Mouse (Mus musculus) left cerebral cortex, adult 18-20 months (tissue): ENCODE measurements around the gene 4921501E09Rik. TPM values are rescaled to one million over a fixed set of nuclear protein-coding genes. Genes with fewer than 3 reads are reported as not detected.
A peak's percentile ranks its signal among the peaks of the same experiment; 100 is the strongest.
"Not testable (repeated sequence)": the region's sequence is repeated elsewhere in the genome, so short reads cannot be mapped to it uniquely, and the experiment has no call there.

Experiments used
- DNase-seq, 2 experiments: peaks; one replicate each; pipeline ENCODE4 v3.0.0; 2021 to 2022; ENCODE audit warnings: low spot score in 2 of 2, mixed read lengths in 1 of 2
- long read RNA-seq, 2 experiments: library from polyadenylated mRNA; stranded (forward); transcript quantifications; one replicate each; pipeline ENCODE4 v2.0.0; 2021
- total RNA-seq, 2 experiments: library from RNA; stranded (reverse); gene quantifications; 2 replicates each; pipeline ENCODE4 v1.2.3; 2021

Gene 4921501E09Rik
- total RNA-seq = not detected
- long read RNA-seq, experiment 1 = 0 reads
- long read RNA-seq, experiment 2 = 0 reads

DNA sequence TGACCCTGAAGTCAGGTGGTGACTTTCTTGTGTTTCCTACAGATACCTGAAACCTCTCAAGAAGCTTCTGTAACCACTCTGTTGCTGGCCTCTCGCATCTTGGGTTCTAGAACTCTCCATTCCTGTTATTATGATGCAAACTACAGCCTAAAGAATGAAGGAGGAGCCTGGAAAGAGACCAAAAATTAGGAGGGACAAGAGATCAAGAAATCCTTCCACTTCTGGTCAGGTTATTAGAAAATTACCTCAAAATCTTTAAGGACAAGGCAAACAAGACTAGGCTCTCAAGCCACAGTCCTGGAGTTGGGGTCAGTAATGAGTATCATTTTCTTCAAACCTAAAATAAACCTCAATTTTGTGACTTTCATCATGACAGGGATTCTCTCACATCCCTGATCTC lies at the start of gene 4921501E09Rik:
Gene 4921501E09Rik, minus strand, starts transcription at position 101 of the 400 bp plus-strand sequence.
- DNase-seq = no peak

GRCm38 (mm10) chr17:33097396-33097795 lies 29.5 kb upstream of the 4921501E09Rik start:
- DNase-seq = no peak

DNA sequence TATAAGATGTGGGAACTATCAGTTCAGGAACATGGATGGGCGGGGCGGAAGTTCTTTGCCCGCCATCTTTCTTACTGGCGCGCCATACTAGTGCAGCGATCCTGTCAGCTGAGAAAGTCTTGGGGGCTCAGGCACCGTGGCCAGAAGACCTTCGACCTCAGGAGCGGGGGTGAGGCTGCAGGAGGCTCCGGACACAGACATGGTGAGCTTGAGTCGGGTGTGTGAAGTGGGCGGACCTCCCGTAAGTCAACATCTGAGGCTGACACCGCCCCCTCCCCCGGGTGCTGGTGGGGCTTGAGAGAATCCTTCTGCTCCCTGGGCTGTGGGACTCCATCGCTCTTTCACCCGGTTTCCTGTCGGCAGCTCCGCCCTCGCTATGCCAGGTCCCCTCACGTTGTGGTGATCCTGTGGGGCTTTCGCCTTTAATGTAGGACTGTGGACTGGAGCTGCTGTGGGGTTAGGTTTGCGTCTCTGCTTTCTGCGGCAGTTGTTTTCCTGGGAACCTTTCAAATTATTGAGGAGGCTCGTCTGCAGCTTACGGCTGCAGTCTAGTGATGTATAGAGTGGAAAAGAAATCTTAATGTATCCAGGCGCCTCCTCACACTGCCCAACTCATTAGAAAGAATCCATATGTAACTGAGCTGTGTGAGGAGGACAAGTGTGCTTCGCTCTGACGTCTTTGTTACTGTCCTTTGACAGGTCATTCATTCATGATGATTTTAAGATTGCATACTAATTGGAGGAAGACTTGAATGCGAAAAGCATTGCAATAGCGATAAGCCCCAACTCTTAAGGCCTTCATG lies 24.7 kb upstream of the 4921501E09Rik start:
- peak; percentile 81 to 85 for DNase-seq

- no peak for DNase-seq
Observed at GRCm38 (mm10) chr17:33091630-33092029, 23.8 kb upstream of the 4921501E09Rik start.

- DNase-seq = peak; percentile 93 to 94
Observed at GRCm38 (mm10) chr17:33089220-33089949, 21.5 kb upstream of the 4921501E09Rik start, which contains the start of gene Zfp563. TSS of gene Zfp563 (plus strand) at chr17:33089310.

DNA sequence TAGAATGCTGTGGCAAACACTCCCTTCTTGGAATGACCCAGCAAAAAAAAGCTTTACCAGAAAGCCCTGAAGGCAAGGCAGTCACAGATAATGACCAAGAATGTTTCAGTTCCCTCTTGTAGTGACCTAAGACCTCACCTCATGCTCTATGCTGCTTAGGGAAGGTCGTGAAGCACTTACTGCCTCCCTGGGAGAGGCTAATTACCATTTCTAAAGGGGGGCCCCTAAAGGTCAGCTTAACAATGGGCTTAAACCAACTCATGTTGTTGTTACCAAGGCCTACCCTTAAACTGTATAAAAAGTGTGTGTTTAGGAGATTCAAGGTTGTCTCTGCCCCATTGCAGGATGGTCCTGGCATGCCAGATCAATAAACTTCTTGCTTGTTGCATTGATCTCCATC lies 4.9 kb downstream of the 4921501E09Rik start:
- DNase-seq = no peak

GRCm38 (mm10) chr17:33058791-33059190 lies 9.1 kb downstream of the 4921501E09Rik start:
- no peak for DNase-seq

DNA sequence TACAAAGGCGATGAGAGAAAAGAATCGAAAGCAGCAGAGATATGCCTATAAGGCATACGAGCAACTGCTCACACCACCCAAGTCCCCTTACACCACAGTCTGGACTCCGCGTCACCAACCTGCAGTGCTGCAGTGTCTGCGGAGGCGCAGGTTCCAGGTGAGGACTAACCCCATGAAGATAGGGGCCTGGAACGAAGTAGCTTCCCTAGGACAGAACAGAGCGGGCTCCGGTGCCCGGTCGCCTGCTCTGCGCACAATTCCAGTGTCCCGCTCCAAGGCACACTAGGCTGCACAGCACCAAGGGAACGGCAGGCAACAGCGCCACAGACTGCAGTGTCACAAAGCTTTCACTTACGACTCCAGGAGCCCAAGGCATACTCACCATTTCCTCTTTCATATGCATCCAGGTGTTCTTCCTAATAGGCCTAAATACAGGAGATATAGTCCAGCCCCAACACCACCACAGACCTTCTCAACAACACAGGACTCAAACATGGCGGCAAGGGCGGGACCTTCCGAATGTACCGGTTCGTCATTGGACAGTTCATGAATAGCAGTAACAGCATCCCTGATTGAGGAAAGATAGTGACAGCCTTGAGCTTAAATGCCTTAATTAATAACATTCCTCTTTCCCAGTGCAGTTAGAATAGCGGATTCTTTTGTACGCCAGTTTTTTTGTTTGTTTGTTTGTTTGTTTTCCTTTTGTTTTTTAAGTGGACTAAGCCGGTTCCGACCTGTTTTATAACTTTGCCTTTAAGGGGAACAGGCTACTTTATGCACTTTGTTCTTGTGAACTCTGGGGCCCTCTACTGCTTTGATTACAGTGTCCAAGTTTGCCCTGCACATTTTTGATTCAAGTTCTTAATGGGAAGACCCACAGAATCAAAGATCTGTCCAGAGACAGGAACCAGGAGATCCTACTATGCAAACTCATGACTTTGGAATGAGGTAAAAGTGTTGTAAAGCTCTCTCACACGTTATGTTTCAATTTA lies 34.7 kb downstream of the 4921501E09Rik start, which contains the start of gene Zfp763:
Gene Zfp763, minus strand, starts transcription at position 503 of the 992 bp plus-strand sequence.
- DNase-seq = peak; percentile 68 to 81

- DNase-seq = no peak
Observed at GRCm38 (mm10) chr17:33032376-33032775, 35.5 kb downstream of the 4921501E09Rik start.

DNA sequence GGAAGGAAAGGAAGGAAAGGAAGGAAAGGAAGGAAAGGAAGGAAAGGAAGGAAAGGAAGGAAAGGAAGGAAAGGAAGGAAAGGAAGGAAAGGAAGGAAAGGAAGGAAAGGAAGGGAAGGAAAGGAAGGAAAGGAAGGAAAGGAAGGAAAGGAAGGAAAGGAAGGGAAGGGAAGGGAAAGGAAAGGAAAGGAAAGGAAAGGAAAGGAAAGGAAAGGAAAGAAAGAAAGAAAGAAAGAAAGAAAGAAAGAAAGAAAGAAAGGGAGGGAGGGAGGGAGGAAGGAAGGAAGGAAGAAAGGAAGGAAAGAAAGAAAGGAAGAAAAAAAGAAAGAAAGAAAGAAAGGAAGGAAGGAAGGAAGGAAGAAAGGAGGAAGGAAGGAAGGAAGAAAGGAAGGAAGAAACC lies 47.4 kb downstream of the 4921501E09Rik start:
- not testable (repeated sequence) for DNase-seq

Other genes starting within 250 kb of the 4921501E09Rik start
- 10 to 100 TPM; 23.1 to 24.0 TPM for gene Zfp799, start 237.8 kb downstream of the 4921501E09Rik start, total RNA-seq
- gene Zfp870, start 176.4 kb downstream of the 4921501E09Rik start, total RNA-seq = 10 to 100 TPM; 10.8 to 12.7 TPM
- gene Cyp4f14, start 150.7 kb downstream of the 4921501E09Rik start, total RNA-seq = 1 to 10 TPM; 5.2 to 5.5 TPM
- 10 to 100 TPM; 18.9 to 21.6 TPM for gene Cyp4f13, start 120.7 kb downstream of the 4921501E09Rik start, total RNA-seq
- 1 to 10 TPM; 4.2 to 5.0 TPM for gene Zfp472, start 102.2 kb downstream of the 4921501E09Rik start, total RNA-seq
- gene Zfp952, start 74.9 kb downstream of the 4921501E09Rik start, total RNA-seq = 10 to 100 TPM; 15.2 to 17.0 TPM
- 10 to 100 TPM; 17.0 to 21.5 TPM for gene Zfp763, start 34.7 kb downstream of the 4921501E09Rik start, total RNA-seq
- gene Zfp563, start 21.3 kb upstream of the 4921501E09Rik start, total RNA-seq = 10 to 100 TPM; 16.5 to 21.2 TPM
- 1 to 10 TPM; 2.6 to 4.4 TPM for gene Morc2b, start 71.6 kb upstream of the 4921501E09Rik start, total RNA-seq
- gene Olfr55, start 100.4 kb upstream of the 4921501E09Rik start, total RNA-seq = not detected
- gene Olfr239, start 123.2 kb upstream of the 4921501E09Rik start, total RNA-seq = not detected
- under 1 TPM; 0.60 to 0.66 TPM for gene Olfr1564, start 153.6 kb upstream of the 4921501E09Rik start, total RNA-seq
- gene Zfp955a, start 187.1 kb upstream of the 4921501E09Rik start, total RNA-seq = 10 to 100 TPM; 12.3 to 12.5 TPM
- gene Olfr63, start 196.6 kb upstream of the 4921501E09Rik start, total RNA-seq = not detected
- 10 to 100 TPM; 30.9 to 33.3 TPM for gene Zfp955b, start 221.5 kb upstream of the 4921501E09Rik start, total RNA-seq